Mouse (Mus musculus): ENCODE measurements around the gene Itgb1bp1. TPM values are rescaled to one million over a fixed set of nuclear protein-coding genes. Genes with fewer than 3 reads are reported as not detected.
A peak's percentile ranks its signal among the peaks of the same experiment; 100 is the strongest.

Gene Itgb1bp1
- polyA plus RNA-seq, 1 experiment from 2014 or later, result 50.2 TPM

DNA sequence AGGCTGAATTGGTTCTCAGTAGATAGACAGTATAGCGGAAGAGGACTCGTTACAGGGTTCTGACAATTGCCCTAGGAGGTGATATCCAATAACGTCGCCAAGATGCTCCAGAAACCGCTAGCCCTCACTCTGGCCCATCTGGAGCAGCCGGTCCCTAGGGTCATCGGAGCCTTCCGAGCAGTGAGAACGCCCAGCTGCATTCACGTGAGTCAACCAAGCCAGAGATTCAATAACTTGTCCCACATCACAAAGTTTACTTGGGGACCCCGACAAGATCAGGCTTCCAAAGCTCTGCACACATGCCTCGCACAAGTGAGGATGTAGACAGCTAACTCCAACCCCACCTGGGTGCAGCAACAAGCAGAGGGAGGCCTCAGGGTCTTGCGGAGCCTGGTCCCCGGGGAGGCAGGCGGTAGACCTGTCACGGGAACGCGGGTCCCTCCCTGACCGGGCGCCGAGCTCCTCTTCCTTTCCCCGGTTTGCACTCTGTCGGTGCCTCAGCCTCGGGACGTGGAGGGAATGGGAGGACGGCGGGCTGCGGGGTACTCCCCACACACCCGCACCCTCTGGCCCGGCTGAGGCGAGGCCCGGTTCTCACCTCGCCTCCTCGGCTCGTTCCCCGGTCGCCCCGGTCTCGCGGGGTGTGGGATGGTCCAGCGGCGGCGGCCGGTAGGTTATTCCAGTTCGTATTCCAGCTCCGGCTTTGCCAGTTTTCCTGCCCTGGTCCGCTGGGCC lies 409 bp downstream of the Itgb1bp1 start:
- peak overlapping the region; percentile 92 for H3K9ac ChIP-seq (ENCODE audit: low read length)
- no peaks in the 10 kb centered on the region for H3K9me3 ChIP-seq (ENCODE audit: control insufficient read depth, low read length)
- no peaks in the 10 kb centered on the region for H3K36me3 ChIP-seq (ENCODE audit: control insufficient read depth, insufficient read depth, low read length)
- under 1% methylated on average over 47 of the region's 47 CpGs for WGBS
- H3K27me3 ChIP-seq (ENCODE audit: control insufficient read depth, insufficient read depth, low read depth, low read length), result no peaks in the 10 kb centered on the region
- peak overlapping the region; percentile 67 for H3K27ac ChIP-seq (ENCODE audit: low read length)
- peaks cover 23% of the 10 kb centered on the region for H3K4me1 ChIP-seq (replicated peaks; ENCODE audit: control insufficient read depth, insufficient read depth, low read length)
- peak overlapping the region; percentile 94 for H3K4me3 ChIP-seq (ENCODE audit: low read length)
- ATAC-seq (ENCODE audit: low read depth), result peak; percentile 74
- H3K4me2 ChIP-seq (ENCODE audit: low read depth, low read length), result peak overlapping the region; percentile 85

DNA sequence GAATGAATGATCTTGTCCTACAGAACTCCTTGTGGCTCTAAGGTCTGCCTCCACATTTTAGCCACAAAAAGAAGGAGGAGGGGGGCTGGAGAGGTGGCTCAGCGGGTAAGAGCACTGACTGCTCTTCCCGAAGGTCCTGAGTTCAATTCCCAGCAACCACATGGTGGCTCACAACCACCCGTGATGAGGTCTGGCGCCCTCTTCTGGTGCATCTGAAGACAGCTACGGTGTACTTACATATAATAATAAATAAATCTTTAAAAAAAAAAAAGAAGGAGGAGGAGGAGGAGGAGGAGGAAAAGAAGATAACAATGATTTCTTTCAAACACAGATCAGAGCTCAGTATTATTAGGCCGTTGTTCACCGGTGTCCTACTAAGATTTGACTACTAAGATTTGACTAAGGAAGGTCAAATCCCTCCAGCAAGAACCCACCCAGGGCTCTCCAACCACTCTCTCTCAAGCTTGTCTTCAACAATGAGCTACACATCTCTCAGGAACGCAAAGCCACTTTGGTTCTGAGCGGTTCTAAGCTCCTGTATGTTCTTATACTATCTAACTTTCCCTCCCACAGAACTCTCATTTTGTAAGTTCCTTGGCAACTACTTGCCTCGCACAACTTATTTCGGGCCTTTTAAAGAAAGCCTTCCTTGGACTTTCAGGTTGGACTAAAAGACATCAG lies 1.2 kb downstream of the Itgb1bp1 start, which contains the start of gene Cpsf3:
Gene Cpsf3, plus strand, starts transcription at position 631 of the 681 bp plus-strand sequence.
- H3K36me3 ChIP-seq (ENCODE audit: control insufficient read depth, insufficient read depth, low read length), result no peaks in the 10 kb centered on the region
- H3K27ac ChIP-seq (ENCODE audit: low read length), result peak within 1 kb of the TSS; percentile 90
- peak within 1 kb of the TSS; percentile 97 for H3K9ac ChIP-seq (ENCODE audit: low read length)
- no peaks in the 10 kb centered on the region for H3K9me3 ChIP-seq (ENCODE audit: control insufficient read depth, low read length)
- H3K4me2 ChIP-seq (ENCODE audit: low read depth, low read length), result peak within 1 kb of the TSS; percentile 89
- H3K4me3 ChIP-seq (ENCODE audit: low read length), result peak within 1 kb of the TSS; percentile 94
- no peaks in the 10 kb centered on the region for H3K27me3 ChIP-seq (ENCODE audit: control insufficient read depth, insufficient read depth, low read depth, low read length)
- WGBS, result 48% methylated on average over 11 of the region's 11 CpGs
- peaks cover 23% of the 10 kb centered on the region for H3K4me1 ChIP-seq (replicated peaks; ENCODE audit: control insufficient read depth, insufficient read depth, low read length)
- no peak for ATAC-seq (ENCODE audit: low read depth)

DNA sequence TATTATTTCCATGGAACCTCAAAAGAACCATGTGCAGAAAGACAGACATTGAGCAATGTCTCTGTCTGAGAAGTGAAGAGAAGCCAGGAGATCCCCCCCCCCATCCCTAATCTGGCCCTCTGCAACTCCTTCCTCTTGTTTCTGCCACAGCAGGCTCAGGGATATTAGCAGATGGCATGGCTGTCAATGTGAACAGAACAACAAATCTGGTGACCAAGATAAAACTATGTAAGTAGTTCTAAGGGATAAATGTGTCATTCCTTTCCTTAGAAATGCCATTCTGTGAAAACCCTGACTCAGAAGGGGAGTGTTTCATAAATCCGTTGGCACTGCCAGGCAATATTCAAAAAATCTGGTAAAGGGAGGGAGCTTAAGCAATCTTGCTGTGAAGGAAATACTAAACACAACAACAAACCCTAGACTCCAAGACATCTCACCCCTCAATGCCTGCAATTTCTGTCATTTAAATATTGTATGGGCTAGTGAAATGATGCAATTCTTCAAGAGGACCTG lies 8.7 kb downstream of the Itgb1bp1 start:
- Histone ChIP-seq H3K9ac (ENCODE audit: low read length) (no peak overlapping the region), H3K27me3 (ENCODE audit: control insufficient read depth, insufficient read depth, low read depth, low read length) (no peaks in the 10 kb centered on the region), H3K27ac (ENCODE audit: low read length) (no peak overlapping the region), H3K4me1 (replicated peaks; ENCODE audit: control insufficient read depth, insufficient read depth, low read length) (no peaks in the 10 kb centered on the region), H3K4me3 (ENCODE audit: low read length) (no peak overlapping the region), H3K9me3 (ENCODE audit: control insufficient read depth, low read length) (no peaks in the 10 kb centered on the region), H3K36me3 (ENCODE audit: control insufficient read depth, insufficient read depth, low read length) (peaks cover 7% of the 10 kb centered on the region), H3K4me2 (ENCODE audit: low read depth, low read length) (no peak overlapping the region)
- 79% methylated on average over 1 of the region's 1 CpGs for WGBS
- no peak for ATAC-seq (ENCODE audit: low read depth)

DNA sequence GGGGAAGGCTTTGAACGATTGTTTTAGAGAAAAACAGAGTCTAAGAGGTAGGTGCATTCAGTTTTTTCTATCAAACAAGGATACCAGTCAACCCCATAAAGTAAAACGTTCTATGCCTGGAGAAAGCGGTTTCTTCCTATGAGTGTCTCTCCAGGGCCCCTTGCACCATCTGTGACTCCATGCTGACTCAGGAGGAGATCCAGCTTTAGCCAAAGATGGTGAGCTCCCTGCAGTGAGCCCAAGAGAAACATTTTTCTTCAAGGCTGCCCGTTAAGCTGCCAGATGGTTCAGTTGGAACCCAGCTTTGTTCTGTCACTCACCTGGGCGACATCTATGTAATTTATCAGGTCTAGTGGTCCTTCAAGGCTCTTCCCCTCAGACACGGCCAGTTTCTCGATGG lies 11.6 kb downstream of the Itgb1bp1 start:
- no peak overlapping the region for H3K9ac ChIP-seq (ENCODE audit: low read length)
- H3K36me3 ChIP-seq (ENCODE audit: control insufficient read depth, insufficient read depth, low read length), result peaks cover 13% of the 10 kb centered on the region
- 73% methylated on average over 7 of the region's 7 CpGs for WGBS
- no peak overlapping the region for H3K4me3 ChIP-seq (ENCODE audit: low read length)
- no peak overlapping the region for H3K4me2 ChIP-seq (ENCODE audit: low read depth, low read length)
- no peaks in the 10 kb centered on the region for H3K27me3 ChIP-seq (ENCODE audit: control insufficient read depth, insufficient read depth, low read depth, low read length)
- H3K9me3 ChIP-seq (ENCODE audit: control insufficient read depth, low read length), result no peaks in the 10 kb centered on the region
- H3K27ac ChIP-seq (ENCODE audit: low read length), result no peak overlapping the region
- no peaks in the 10 kb centered on the region for H3K4me1 ChIP-seq (replicated peaks; ENCODE audit: control insufficient read depth, insufficient read depth, low read length)
- no peak for ATAC-seq (ENCODE audit: low read depth)

DNA sequence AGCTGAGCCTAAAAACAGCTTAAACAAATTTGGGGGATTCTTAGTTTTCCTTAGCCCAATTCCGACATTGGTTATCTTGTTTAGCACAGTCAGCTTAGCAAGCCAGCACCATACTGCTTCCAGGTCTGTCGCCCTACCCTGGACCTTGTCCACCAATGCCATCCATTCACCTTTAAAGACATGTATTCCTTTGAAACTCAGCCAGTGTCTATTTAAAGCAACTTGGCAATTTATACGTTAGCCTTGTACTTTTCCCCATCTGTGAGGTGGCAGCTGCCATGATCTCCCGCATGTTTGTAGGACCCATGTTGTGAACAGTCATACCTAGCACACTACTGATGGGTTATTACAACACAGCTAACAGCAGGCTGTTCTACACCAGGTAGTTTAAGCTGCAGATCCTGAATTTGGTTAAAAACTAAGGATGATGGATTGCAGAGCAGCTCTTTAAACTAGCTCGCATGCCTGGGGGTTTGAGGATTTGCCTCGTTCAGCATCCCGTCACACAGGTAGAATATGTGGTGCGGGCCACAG lies 17.9 kb downstream of the Itgb1bp1 start:
- Histone ChIP-seq H3K4me1 (replicated peaks; ENCODE audit: control insufficient read depth, insufficient read depth, low read length) (no peaks in the 10 kb centered on the region), H3K36me3 (ENCODE audit: control insufficient read depth, insufficient read depth, low read length) (peaks cover 20% of the 10 kb centered on the region), H3K4me3 (ENCODE audit: low read length) (no peak overlapping the region), H3K4me2 (ENCODE audit: low read depth, low read length) (no peak overlapping the region), H3K9ac (ENCODE audit: low read length) (no peak overlapping the region), H3K27ac (ENCODE audit: low read length) (no peak overlapping the region), H3K9me3 (ENCODE audit: control insufficient read depth, low read length) (no peaks in the 10 kb centered on the region), H3K27me3 (ENCODE audit: control insufficient read depth, insufficient read depth, low read depth, low read length) (no peaks in the 10 kb centered on the region)
- no peak for ATAC-seq (ENCODE audit: low read depth)
- 87% methylated on average over 8 of the region's 8 CpGs for WGBS

DNA sequence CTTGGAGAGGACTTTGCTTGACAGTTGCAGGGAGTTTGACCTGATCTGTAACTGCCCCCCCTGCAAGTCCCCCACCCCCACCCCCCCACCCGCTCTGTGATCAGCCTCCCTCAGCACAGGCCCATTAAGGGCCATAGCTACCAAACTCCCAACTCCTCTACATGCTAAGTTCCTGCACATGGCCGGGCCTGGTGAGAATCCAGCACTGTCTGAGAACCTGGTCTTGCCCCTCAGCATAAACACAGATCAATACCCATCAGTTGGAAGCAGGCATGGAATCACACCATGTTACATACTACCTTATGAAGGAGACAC lies 19.3 kb downstream of the Itgb1bp1 start:
- Histone ChIP-seq H3K4me2 (ENCODE audit: low read depth, low read length) (no peak overlapping the region), H3K36me3 (ENCODE audit: control insufficient read depth, insufficient read depth, low read length) (peaks cover 21% of the 10 kb centered on the region), H3K27me3 (ENCODE audit: control insufficient read depth, insufficient read depth, low read depth, low read length) (no peaks in the 10 kb centered on the region), H3K4me3 (ENCODE audit: low read length) (no peak overlapping the region), H3K4me1 (replicated peaks; ENCODE audit: control insufficient read depth, insufficient read depth, low read length) (no peaks in the 10 kb centered on the region), H3K9me3 (ENCODE audit: control insufficient read depth, low read length) (no peaks in the 10 kb centered on the region), H3K27ac (ENCODE audit: low read length) (no peak overlapping the region), H3K9ac (ENCODE audit: low read length) (no peak overlapping the region)
- no peak for ATAC-seq (ENCODE audit: low read depth)
- WGBS, result 73% methylated on average over 2 of the region's 2 CpGs

DNA sequence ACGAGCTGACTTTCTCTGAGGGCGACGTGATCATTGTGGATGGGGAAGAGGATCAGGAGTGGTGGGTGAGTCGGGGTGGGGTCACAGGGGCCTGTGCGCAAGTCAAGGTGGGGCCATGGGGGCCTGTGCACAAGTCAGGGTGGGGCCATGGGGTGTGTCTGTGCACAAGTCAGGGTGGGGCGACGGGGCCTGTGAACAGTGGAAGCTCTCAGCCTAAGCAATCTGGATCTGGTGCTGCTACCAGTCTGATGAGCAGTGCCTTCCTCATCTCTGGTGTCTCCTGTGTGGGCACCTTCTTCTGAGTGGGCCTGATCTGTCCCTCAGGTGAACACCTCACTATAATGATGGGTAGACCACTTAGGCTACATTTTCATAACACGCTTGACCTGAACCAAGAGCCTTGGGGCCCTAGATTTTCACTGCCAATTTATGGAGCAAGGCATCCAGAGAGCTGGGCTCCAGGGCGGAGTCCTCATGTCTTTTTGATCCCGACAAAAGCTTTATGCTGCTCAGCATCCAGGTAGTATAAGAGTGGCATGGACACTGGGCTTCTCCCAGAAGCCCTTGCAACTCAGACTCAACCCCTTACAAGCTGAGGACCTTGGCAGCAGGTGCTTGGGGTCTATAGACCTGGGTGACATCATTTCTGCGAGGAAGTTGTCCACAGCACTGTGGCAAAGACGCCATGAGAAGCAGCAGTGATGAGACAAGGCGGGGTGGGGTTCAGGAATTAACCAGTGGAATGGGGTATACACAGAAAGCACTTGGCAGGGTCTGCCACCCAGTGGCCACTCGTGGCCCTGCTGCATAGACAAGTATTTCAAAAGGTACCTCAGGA lies 19.9 kb downstream of the Itgb1bp1 start:
- H3K27ac ChIP-seq (ENCODE audit: low read length), result no peak overlapping the region
- H3K4me3 ChIP-seq (ENCODE audit: low read length), result no peak overlapping the region
- H3K27me3 ChIP-seq (ENCODE audit: control insufficient read depth, insufficient read depth, low read depth, low read length), result no peaks in the 10 kb centered on the region
- no peak overlapping the region for H3K4me2 ChIP-seq (ENCODE audit: low read depth, low read length)
- H3K36me3 ChIP-seq (ENCODE audit: control insufficient read depth, insufficient read depth, low read length), result peaks cover 18% of the 10 kb centered on the region
- ATAC-seq (ENCODE audit: low read depth), result peak; percentile 71
- H3K4me1 ChIP-seq (replicated peaks; ENCODE audit: control insufficient read depth, insufficient read depth, low read length), result no peaks in the 10 kb centered on the region
- no peak overlapping the region for H3K9ac ChIP-seq (ENCODE audit: low read length)
- 75% methylated on average over 14 of the region's 14 CpGs for WGBS
- no peaks in the 10 kb centered on the region for H3K9me3 ChIP-seq (ENCODE audit: control insufficient read depth, low read length)

DNA sequence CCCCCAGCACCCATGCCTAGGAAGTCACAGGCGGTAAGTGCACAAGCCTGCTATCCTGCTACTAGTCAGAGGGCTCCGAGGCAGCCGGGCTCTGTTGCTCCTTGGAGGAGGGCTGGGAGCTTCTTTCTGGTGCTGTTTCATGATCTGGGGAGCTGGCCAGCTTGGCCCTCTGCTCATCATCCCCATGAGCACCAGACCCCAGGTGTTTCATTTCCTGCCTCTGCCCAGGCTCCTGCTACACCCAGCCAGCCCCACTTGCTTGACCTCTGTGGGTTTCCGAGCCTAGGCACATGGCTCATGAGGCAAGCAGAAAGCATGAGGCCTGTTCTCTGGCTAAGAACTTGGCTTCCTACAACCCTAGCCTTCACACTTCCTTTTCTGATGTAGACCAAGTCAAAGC lies 20.6 kb downstream of the Itgb1bp1 start:
- H3K27me3 ChIP-seq (ENCODE audit: control insufficient read depth, insufficient read depth, low read depth, low read length), result no peaks in the 10 kb centered on the region
- no peaks in the 10 kb centered on the region for H3K4me1 ChIP-seq (replicated peaks; ENCODE audit: control insufficient read depth, insufficient read depth, low read length)
- no peak overlapping the region for H3K9ac ChIP-seq (ENCODE audit: low read length)
- no peaks in the 10 kb centered on the region for H3K9me3 ChIP-seq (ENCODE audit: control insufficient read depth, low read length)
- 83% methylated on average over 4 of the region's 4 CpGs for WGBS
- H3K4me2 ChIP-seq (ENCODE audit: low read depth, low read length), result no peak overlapping the region
- no peak overlapping the region for H3K27ac ChIP-seq (ENCODE audit: low read length)
- H3K4me3 ChIP-seq (ENCODE audit: low read length), result no peak overlapping the region
- H3K36me3 ChIP-seq (ENCODE audit: control insufficient read depth, insufficient read depth, low read length), result peaks cover 15% of the 10 kb centered on the region
- ATAC-seq (ENCODE audit: low read depth), result no peak

DNA sequence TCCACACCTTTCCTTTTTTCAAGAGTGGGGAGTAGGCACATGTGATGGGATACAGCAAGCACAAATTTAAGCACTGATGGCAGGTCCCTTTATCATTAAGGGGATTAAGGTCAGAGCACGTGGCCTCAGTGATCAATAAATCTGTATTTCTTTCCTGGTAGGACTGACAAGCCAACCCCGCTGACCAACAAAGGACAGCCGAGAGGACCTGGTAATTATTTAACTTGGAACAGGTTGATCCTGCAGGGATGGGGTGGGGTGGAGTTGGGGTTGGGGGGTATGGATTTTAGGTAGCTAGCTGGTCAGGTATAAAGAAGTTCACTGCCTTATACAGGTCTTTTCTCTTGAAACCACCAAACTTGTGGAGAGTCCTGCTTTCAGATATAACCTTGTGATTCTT lies 21.1 kb downstream of the Itgb1bp1 start:
- H3K4me3 ChIP-seq (ENCODE audit: low read length), result no peak overlapping the region
- H3K9me3 ChIP-seq (ENCODE audit: control insufficient read depth, low read length), result no peaks in the 10 kb centered on the region
- no peak overlapping the region for H3K9ac ChIP-seq (ENCODE audit: low read length)
- no peaks in the 10 kb centered on the region for H3K27me3 ChIP-seq (ENCODE audit: control insufficient read depth, insufficient read depth, low read depth, low read length)
- H3K36me3 ChIP-seq (ENCODE audit: control insufficient read depth, insufficient read depth, low read length), result peaks cover 18% of the 10 kb centered on the region
- WGBS, result 73% methylated on average over 3 of the region's 3 CpGs
- no peak overlapping the region for H3K4me2 ChIP-seq (ENCODE audit: low read depth, low read length)
- H3K4me1 ChIP-seq (replicated peaks; ENCODE audit: control insufficient read depth, insufficient read depth, low read length), result no peaks in the 10 kb centered on the region
- H3K27ac ChIP-seq (ENCODE audit: low read length), result no peak overlapping the region; the same call in 1 of the 2 replicates
- ATAC-seq (ENCODE audit: low read depth), result no peak
